Mouse (Mus musculus): ENCODE results near the gene Bdnf. TPM values are rescaled to one million over a fixed set of nuclear protein-coding genes. Genes with fewer than 3 reads are reported as not detected.

Bdnf gene
- not detected for total RNA-seq (2023)

DNA sequence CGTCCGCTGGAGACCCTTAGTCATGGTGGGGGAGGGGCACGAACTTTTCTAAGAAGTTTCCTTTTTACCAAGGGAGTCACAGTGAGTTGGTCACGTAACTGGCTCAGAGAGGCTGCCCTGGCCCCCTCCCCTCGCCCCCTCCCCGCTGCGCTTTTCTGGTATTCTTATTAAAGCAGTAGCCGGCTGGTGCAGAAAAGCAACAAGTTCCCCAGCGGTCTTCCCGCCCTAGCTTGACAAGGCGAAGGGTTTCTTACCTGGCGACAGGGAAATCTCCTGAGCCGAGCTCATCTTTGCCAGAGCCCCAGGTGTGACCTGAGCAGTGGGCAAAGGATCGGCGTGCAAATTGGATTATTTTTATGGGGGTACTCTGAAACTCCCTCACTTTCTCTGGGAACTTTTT, at the start of gene Bdnf:
TSS of gene Bdnf (plus strand) at position 169 of the 400 bp plus-strand sequence.

Other genes with a start within 250 kb of the Bdnf start
- gene Lin7c, start 216.2 kb downstream of the Bdnf start, total RNA-seq (2023), result 10 to 100 TPM; 65.4 to 65.8 TPM
- gene Lgr4, start 242.9 kb downstream of the Bdnf start, total RNA-seq (2023), result 1 to 10 TPM; 1.1 to 1.2 TPM

Measured in monocyte, adult 59 days (primary cell).